Mouse (Mus musculus): ENCODE data around the gene Olfr323.

- TF ChIP-seq CTCF (IDR thresholded peaks at IDR 0.05; ENCODE audit: control insufficient read depth, insufficient read depth, low read length): peak; percentile 94
- no peak for TF ChIP-seq POLR2A (IDR thresholded peaks at IDR 0.05; ENCODE audit: borderline replicate concordance, control insufficient read depth, low read depth, low read length)
These were observed 13.0 kb upstream of the Olfr323 start for GRCm38 (mm10) chr11:58643350-58643749.

All from bone marrow, adult 2 months (tissue).